Mouse (Mus musculus) heart, embryonic 15.5 days (tissue): ENCODE measurements at regions not wholly inside any gene's neighbourhood (a gene's known extent, or its start where the extent isn't known, plus 50 kb on each side); places are given as distances from the start of the nearest gene placed in this dataset.
A peak's percentile ranks its signal among the peaks of the same experiment; 100 is the strongest.

Experiments
- ATAC-seq: fragments of 200-750 bp; cut with Nextera tagmentation; replicated peaks from 2 replicates; pipeline ENCODE4 v1.8.0; 2017; ENCODE audit warnings: low read depth, moderate TSS enrichment; ENCODE audit not compliant: insufficient number of reproducible peaks, insufficient read depth, low FRiP score
- H3K27ac ChIP-seq: fragments of 300-500 bp; sonication (generic); 2 replicates; pipeline ENCODE4 v1.5.1; 2015; ENCODE audit warnings: mild to moderate bottlenecking, inconsistent platforms
- H3K27me3 ChIP-seq: fragments of 300-500 bp; sonication (generic); 2 replicates; pipeline ENCODE4 v1.6.1; 2015; ENCODE audit warnings: inconsistent platforms
- H3K36me3 ChIP-seq: fragments of 300-500 bp; sonication (generic); 2 replicates; pipeline ENCODE4 v1.6.1; 2015; ENCODE audit warnings: mild to moderate bottlenecking, inconsistent platforms
- H3K4me1 ChIP-seq: fragments of 300-500 bp; sonication (generic); replicated peaks from 2 replicates; pipeline ENCODE4 v1.6.1; 2015; ENCODE audit warnings: inconsistent platforms
- H3K4me2 ChIP-seq: fragments of 300-500 bp; sonication (generic); 2 replicates; pipeline ENCODE4 v1.6.1; 2015; ENCODE audit warnings: inconsistent platforms, mild to moderate bottlenecking, moderate library complexity
- H3K4me3 ChIP-seq: fragments of 300-500 bp; sonication (generic); 2 replicates; pipeline ENCODE4 v1.5.1; 2015; ENCODE audit warnings: mild to moderate bottlenecking, inconsistent platforms
- H3K9ac ChIP-seq: fragments of 300-500 bp; sonication (generic); 2 replicates; pipeline ENCODE4 v1.6.1; 2015; ENCODE audit warnings: mild to moderate bottlenecking, inconsistent platforms
- H3K9me3 ChIP-seq: fragments of 300-500 bp; sonication (generic); replicated peaks from 2 replicates; pipeline ENCODE4 v1.6.1; 2016; ENCODE audit warnings: inconsistent platforms
- WGBS: fragments of 180-500 bp; shearing (Covaris S2); methylation state at CpG from one replicate; pipeline ENCODE4 v1.1.7; 2015; ENCODE audit warnings: mixed read lengths; 5-methylcytosine and 5-hydroxymethylcytosine counted together

- no peak overlapping the region for H3K27ac ChIP-seq
- no peak for ATAC-seq
Observed at GRCm38 (mm10) chr2:105612706-105613105, 56.0 kb upstream of the Pax6 start.

GRCm38 (mm10) chr2:105613243-105613642 is 55.5 kb upstream of the Pax6 start:
- Histone ChIP-seq H3K4me1 (peaks cover 7% of the 10 kb centered on the region), H3K9me3 (no peaks in the 10 kb centered on the region), H3K36me3 (no peaks in the 10 kb centered on the region), H3K27me3 (peaks cover 6% of the 10 kb centered on the region; the same call in 1 of the 2 replicates), H3K27ac (no peak overlapping the region), H3K4me3 (no peak overlapping the region), H3K4me2 (no peak overlapping the region), H3K9ac (no peak overlapping the region)
- ATAC-seq = no peak
- 75% methylated on average over 6 of the region's 6 CpGs for WGBS

More at GRCm38 (mm10) chr2:105612706-105613105, 56.0 kb upstream of the Pax6 start:
- Histone ChIP-seq H3K9me3 (no peaks in the 10 kb centered on the region), H3K4me2 (peak overlapping the region; percentile 42), H3K4me3 (0 out of 2 replicates have a peak overlapping the region, but pooled peaks have one; percentile 3), H3K4me1 (peaks cover 7% of the 10 kb centered on the region), H3K27me3 (peaks cover 6% of the 10 kb centered on the region; the same call in 1 of the 2 replicates), H3K9ac (no peak overlapping the region), H3K36me3 (no peaks in the 10 kb centered on the region)
- 38% methylated on average over 7 of the region's 7 CpGs for WGBS

DNA sequence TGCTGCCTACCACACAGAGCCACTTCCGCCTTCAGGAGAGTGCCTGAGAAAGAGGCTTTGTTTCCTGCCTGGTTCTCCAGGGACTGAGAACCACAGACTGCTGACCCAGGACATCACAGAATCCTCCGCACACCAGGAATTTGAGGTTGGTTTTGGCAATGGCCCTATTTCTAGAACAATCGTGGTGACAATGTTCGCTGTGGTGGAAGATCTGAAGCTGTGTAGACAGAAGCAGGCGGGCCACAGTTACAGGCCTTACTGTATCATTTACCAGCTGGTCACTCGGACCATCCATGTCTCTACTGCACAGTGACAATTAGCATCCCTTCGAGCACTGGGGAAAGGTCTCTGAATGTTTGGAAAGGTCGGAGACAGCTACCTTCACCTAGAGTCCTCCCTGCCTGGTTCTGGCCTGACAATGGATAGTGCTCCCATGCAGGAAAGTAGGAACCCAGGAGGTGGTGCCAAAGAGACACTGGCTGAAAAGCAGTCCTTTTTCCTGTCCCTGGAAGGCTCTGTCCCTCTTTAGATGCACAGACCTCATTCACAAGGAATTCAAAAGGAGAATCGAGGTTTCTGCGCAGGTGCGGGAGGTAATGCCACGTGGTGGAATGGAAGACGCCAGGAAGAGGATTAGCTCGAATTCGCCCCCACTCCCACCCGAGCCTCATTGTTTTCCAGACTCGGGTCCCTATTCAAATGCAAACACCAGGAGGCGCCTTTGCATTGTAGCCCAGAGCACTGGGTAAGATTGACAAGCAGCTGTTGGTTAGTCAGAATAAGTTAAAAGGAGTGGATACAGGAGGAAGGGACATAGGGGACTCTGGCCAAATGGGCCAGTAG is 52.6 kb upstream of the Pax6 start:
- H3K4me2 ChIP-seq = peak overlapping the region; percentile 60
- no peaks in the 10 kb centered on the region for H3K36me3 ChIP-seq
- peak overlapping the region; percentile 38 for H3K4me3 ChIP-seq
- no peak overlapping the region for H3K27ac ChIP-seq
- H3K9ac ChIP-seq = 0 out of 2 replicates have a peak overlapping the region, but pooled peaks have one; percentile 18
- peak; percentile 41; the same call in 1 of the 2 replicates for ATAC-seq
- no peaks in the 10 kb centered on the region for H3K9me3 ChIP-seq
- H3K27me3 ChIP-seq = peaks cover 3% of the 10 kb centered on the region; the same call in 1 of the 2 replicates
- H3K4me1 ChIP-seq = peaks cover 7% of the 10 kb centered on the region
- WGBS = 29% methylated on average over 18 of the region's 18 CpGs
